Mouse (Mus musculus): ENCODE data around the gene Ints5.

- peak; percentile 63 for TF ChIP-seq CTCF (IDR thresholded peaks at IDR 0.05)
- no peak for TF ChIP-seq EP300 (IDR thresholded peaks at IDR 0.05)
These were observed 33.8 kb upstream of the Ints5 start for GRCm38 (mm10) chr19:8859018-8859417.
